Mouse (Mus musculus) E14TG2a.4 (cell line): ENCODE data around the gene Gjc1.
A peak's percentile ranks its signal among the peaks of the same experiment; 100 is the strongest.

Experiments used
- H3K27me3 ChIP-seq: 2 replicates; pipeline ENCODE4 v1.6.1; 2014; ENCODE audit warnings: low read length, control low read depth; ENCODE audit not compliant: insufficient read depth
- H3K36me3 ChIP-seq: 2 replicates; pipeline ENCODE4 v1.6.1; 2014; ENCODE audit warnings: low read length, control low read depth; ENCODE audit not compliant: insufficient read depth
- H3K4me1 ChIP-seq: replicated peaks from 2 replicates; pipeline ENCODE4 v1.6.1; 2014; ENCODE audit warnings: low read depth, low read length, control low read depth
- H3K4me3 ChIP-seq: replicated peaks from 2 replicates; pipeline ENCODE4 v1.5.1; 2014; ENCODE audit warnings: mild to moderate bottlenecking, low read length
- H3K9me3 ChIP-seq: 2 replicates; pipeline ENCODE4 v1.6.1; 2014; ENCODE audit warnings: low read length, control low read depth
- CTCF ChIP-seq: conservative IDR thresholded peaks from 2 replicates; pipeline ENCODE4 v1.5.1; 2014; ENCODE audit warnings: low read length
- NANOG ChIP-seq: IDR thresholded peaks from 2 replicates; pipeline ENCODE4 v1.6.1; 2014; ENCODE audit warnings: borderline replicate concordance, low read length, mixed read lengths
- POU5F1 ChIP-seq: IDR thresholded peaks from 2 replicates; pipeline ENCODE4 v1.6.1; 2014; ENCODE audit warnings: low read length, borderline replicate concordance

Gjc1 gene

DNA sequence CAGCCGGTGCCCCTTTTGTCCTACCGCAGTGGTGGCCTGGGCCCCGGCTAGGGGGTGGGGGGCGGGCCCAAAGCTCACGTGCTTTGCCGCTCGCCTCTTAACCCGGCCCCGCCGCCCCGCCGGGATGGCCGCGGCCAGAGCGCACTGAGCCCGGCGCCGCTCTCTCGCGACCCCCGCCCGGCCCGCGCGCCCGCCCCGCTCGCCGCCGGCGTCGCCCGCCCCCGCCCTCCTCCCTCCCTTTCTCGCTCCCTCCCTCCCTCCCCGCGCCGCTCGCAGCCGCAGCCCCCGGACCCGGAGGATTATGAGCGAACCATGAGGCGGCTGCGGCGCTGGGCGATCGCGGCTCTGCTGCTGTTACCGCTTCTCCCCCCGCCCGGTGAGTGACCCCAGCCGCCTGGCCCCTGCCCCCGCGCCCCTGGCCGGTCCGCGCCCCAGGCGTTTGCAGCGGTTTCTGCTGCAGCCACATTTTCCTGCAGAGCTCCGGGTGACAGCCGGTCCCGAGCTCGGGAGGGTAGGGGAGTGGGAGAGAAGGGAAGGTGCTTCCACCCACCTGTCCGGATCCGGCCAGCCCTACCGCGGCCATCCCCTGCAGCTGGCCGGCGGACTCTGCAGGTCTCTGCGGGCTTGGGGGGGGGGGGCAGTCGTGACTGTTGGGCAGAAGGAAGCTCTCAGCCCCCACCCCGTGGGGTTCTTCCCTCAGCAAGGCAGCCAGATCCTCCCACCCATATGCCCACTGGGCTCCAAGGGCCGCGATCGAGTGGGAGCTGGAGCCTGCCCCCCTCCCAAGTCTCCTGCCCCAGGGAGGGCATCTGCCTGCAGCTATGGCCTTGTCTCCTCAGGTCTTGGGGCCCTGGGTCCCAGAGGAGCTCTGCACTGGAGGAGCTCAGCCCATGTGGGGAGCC is 57.9 kb downstream of the Gjc1 start, which contains the start of gene Adam11:
Gene Adam11, plus strand, starts transcription at position 131 of the 902 bp plus-strand sequence.
- TF ChIP-seq NANOG, result no peak
- TF ChIP-seq POU5F1, result no peak
- Histone ChIP-seq H3K36me3 (no peaks in the 10 kb centered on the region), H3K4me1 (peaks cover 25% of the 10 kb centered on the region)

GRCm38 (mm10) chr11:102760805-102761308 is 58.6 kb downstream of the Gjc1 start:
- TF ChIP-seq POU5F1 (no peak), NANOG (no peak), CTCF (no peak)
- H3K36me3 ChIP-seq, result no peaks in the 10 kb centered on the region
- H3K4me3 ChIP-seq, result peak overlapping the region; percentile 81
- H3K27me3 ChIP-seq, result peaks cover 90% of the 10 kb centered on the region
- peaks cover 25% of the 10 kb centered on the region for H3K4me1 ChIP-seq
- H3K9me3 ChIP-seq, result no peaks in the 10 kb centered on the region

More for the DNA sequence above, 57.9 kb downstream of the Gjc1 start, which contains the start of gene Adam11:
- Histone ChIP-seq H3K4me3 (peak within 1 kb of the TSS; percentile 81), H3K27me3 (peaks cover 84% of the 10 kb centered on the region), H3K9me3 (no peaks in the 10 kb centered on the region)

- Histone ChIP-seq H3K27me3 (peaks cover 93% of the 10 kb centered on the region), H3K4me1 (peaks cover 31% of the 10 kb centered on the region), H3K9me3 (no peaks in the 10 kb centered on the region), H3K4me3 (no peak overlapping the region), H3K36me3 (no peaks in the 10 kb centered on the region)
- TF ChIP-seq NANOG (no peak), CTCF (no peak), POU5F1 (no peak)
Observed at GRCm38 (mm10) chr11:102758977-102759376, 60.5 kb downstream of the Gjc1 start.

DNA sequence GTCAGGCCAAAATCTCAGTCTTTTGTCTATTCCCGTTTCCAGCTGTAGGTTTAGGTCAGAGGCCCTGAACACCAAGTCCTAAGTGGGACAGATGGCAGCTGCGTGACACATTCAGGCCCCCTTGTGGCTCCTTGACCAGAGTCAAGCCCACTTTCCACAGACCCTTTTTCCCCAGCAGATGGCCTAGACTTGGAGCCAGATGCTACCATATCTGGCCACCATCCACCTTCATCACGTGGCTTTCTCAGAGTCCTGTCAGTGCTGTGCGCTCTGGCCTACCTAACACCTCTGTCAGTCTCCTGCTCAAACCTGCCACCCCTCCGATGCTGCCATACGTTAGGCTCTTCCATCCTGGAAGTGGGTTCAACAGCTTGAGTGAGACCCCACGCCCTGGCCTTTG is 64.1 kb downstream of the Gjc1 start:
- H3K4me3 ChIP-seq, result no peak overlapping the region
- no peaks in the 10 kb centered on the region for H3K36me3 ChIP-seq
- H3K9me3 ChIP-seq, result no peaks in the 10 kb centered on the region
- H3K27me3 ChIP-seq, result peaks cover 75% of the 10 kb centered on the region
- H3K4me1 ChIP-seq, result peaks cover 18% of the 10 kb centered on the region
- TF ChIP-seq CTCF, result no peak
- TF ChIP-seq POU5F1, result no peak
- no peak for TF ChIP-seq NANOG

DNA sequence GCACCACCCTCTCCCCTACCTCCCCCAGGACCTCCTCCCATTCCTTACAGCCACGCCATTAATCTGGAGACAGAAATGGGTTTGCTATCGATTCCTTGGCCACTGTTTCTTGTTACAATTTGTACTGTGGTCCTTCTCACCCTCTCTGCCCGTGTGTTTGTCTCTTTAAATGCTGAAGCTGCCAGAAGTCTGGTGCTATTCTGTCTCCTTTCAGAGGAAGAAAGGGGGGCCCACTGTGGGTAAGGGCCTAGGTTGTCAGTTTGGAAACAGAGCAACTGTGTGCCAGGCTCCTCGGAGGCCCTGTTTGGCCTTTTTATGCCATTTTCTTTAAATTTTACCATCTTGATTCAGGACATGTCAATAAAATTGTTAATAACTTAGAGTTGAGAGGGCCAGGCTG is 65.1 kb downstream of the Gjc1 start:
- TF ChIP-seq NANOG (no peak), POU5F1 (no peak), CTCF (no peak)

DNA sequence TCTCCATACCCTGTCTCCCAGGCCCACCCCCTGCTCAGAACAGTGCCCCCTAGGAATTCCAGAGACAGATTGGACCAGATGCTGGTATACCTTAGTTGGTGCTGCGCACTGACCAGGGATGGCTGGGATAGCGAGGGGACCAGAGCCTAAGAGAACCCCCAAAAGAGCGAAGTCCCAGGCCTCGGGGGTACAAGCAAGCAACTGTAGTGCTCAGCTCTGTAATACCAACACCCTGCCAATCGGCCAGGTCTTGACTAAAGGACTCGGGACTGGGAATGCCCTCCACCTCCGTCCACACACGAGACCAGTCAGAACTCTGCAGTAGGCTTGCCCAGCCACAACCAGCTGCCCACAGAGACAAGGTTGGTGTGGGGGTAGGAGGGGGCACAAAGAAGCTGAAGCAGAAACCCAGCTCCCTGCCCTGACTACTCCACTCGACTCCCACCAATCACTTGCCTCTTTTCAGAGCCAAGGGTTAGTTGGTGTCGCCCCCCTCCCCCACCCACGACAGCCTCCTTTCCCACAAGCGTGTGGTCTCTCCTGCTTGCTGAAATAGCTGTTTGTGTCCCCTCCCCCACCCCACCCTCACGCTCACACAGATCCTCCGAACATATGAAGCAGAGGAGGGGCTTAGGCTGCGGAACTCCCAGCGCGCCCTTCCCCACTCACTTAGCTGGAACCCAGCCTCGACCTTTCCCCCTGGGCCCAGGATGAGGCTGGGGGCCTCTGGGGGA is 65.7 kb downstream of the Gjc1 start:
- H3K36me3 ChIP-seq, result no peaks in the 10 kb centered on the region
- H3K27me3 ChIP-seq, result peaks cover 63% of the 10 kb centered on the region
- no peaks in the 10 kb centered on the region for H3K9me3 ChIP-seq
- no peak overlapping the region for H3K4me3 ChIP-seq
- TF ChIP-seq NANOG (no peak), POU5F1 (no peak), CTCF (no peak)
- H3K4me1 ChIP-seq, result peaks cover 24% of the 10 kb centered on the region

More for the DNA sequence above, 65.1 kb downstream of the Gjc1 start:
- H3K4me1 ChIP-seq, result peaks cover 24% of the 10 kb centered on the region
- H3K9me3 ChIP-seq, result no peaks in the 10 kb centered on the region
- H3K36me3 ChIP-seq, result no peaks in the 10 kb centered on the region
- no peak overlapping the region for H3K4me3 ChIP-seq
- peaks cover 70% of the 10 kb centered on the region for H3K27me3 ChIP-seq

DNA sequence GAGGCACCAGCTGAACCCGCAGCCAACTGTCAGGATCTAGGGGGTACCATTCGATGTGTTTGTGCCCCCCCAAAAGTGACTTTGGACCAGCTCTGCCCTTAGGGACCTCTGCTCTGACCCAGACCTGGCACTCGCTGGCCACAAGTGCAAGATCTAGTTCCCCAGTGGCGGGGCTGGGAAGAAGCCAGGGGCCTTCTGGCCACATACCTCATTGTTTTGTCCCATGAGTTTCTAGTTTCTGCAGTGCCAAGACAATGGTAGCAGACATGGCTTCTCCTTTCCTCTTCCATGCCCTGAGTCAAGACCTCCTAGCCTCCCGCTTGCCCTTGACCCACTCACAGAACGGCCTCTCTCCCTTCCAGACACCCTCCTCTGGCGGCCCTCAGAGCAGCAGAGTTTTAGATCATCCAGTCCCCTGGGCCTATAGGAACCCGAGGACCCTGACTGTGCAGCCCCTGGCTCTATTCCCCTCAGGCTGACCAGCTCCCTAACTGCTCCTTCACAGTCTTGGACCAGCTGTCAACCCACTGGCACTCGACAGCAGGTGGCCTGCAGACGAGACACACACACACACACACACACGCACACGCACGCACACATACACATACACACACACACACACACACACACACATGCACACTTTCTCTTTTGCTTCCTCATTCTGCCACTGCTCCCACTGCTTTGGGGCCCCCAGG is 66.5 kb downstream of the Gjc1 start:
- no peak overlapping the region for H3K4me3 ChIP-seq
- H3K4me1 ChIP-seq, result peaks cover 24% of the 10 kb centered on the region
- no peaks in the 10 kb centered on the region for H3K9me3 ChIP-seq
- H3K36me3 ChIP-seq, result no peaks in the 10 kb centered on the region
- no peak for TF ChIP-seq NANOG
- no peak for TF ChIP-seq POU5F1
- no peak for TF ChIP-seq CTCF
- H3K27me3 ChIP-seq, result peaks cover 57% of the 10 kb centered on the region

GRCm38 (mm10) chr11:102749712-102750111 is 69.8 kb downstream of the Gjc1 start:
- H3K9me3 ChIP-seq, result no peaks in the 10 kb centered on the region
- no peaks in the 10 kb centered on the region for H3K36me3 ChIP-seq
- peaks cover 28% of the 10 kb centered on the region for H3K4me1 ChIP-seq
- H3K4me3 ChIP-seq, result no peak overlapping the region
- TF ChIP-seq NANOG (no peak), CTCF (no peak), POU5F1 (no peak)
- peaks cover 31% of the 10 kb centered on the region for H3K27me3 ChIP-seq
